Mouse (Mus musculus): Measurements from ENCODE around the gene Cyp2c23. TPM values are rescaled to one million over a fixed set of nuclear protein-coding genes. Genes with fewer than 3 reads are reported as not detected.

Gene Cyp2c23
- total RNA-seq, 1 experiment from 2014 or later, result 1.4 TPM

DNA sequence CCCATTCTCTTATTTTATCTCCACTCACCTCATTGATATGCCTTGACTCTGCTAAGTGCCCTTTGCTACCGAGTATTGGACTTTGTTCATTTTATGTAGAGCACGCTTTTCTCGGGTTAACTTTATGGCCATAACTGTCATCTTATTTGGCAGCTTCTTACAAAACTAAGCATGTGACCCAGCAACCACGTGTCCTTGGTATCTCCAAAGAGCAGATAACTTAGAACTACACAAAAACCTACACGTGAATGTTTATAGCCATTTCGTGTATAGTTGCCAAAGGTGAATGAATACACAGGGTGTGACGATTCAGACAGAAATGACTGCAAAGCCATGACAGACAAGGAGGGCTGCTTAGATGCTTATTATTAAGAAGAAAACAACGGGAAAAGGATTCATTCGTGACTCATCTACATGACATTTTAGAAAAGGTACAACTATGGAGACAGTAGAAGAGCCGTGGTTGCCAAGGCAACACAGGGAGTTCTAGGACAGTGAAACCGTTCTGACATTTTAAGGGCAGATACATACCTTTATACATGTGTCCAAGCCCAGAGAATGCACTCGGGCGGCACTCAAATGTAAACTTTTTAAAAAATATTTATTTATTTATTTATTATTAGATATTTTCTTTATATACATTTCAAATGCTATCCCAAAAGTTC is 4.0 kb downstream of the Cyp2c23 start:
- peak; percentile 28 for DNase-seq

- no peak for DNase-seq
These were observed 5.9 kb downstream of the Cyp2c23 start for GRCm38 (mm10) chr19:44023066-44023465.

DNA sequence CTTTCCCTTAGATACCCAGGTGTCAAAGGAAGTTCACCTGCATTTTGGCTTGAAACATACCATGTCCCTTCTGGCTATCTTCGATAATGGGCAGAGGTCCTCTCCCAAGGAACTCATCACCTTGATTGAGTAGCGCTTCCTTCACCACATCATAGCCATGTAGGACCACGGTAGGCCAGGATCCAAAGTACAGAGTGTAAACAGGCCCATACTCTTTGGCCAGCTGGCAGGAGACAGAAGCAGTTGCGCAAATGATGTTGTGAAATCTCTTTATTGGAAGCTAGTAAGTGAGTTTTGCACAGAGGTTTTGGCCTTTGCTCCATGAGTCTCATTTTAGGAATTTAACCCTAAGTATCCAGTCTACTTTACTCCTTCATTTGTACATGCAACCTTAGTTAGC is 7.5 kb downstream of the Cyp2c23 start:
- DNase-seq, result peak; percentile 21

DNA sequence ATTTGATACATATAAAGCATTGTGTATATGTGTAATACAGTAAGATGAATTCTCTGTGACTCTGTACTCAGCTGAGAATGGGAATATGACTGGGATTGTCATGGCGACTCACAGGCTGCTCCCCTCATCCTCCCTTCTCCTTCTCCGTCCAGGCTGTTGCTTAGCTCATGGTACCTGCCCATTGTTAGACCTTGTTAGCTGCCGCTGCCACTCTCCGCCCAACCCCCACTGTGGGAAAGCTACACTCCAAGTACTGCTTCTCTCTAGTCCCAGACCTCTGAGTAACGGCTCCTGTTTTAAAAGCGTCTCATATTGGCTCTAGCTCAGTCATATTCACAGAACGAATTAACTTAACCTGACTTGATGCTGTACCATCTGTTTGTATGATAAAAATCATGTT is 9.3 kb downstream of the Cyp2c23 start:
- DNase-seq, result no peak

DNA sequence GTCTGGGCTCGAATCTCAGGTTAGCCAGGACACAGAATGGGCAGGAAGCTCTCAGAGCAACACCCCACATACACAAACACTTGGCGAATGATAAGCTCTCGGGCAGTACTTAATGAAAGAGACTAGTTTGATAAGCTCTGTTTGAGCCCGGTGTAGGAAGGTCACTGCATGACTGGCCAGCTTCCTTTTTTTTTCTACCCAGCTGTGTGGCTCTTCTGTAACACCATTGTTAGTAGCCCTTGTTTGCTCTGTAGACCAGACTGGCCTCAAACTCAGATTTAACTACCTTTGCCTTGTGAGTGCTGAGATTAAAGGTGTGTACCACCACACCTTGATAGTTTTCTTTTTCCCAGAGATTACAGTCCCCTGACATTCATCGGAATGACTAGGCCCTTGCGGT is 15.1 kb downstream of the Cyp2c23 start:
- DNase-seq, result no peak

GRCm38 (mm10) chr19:44008784-44009183 is 20.2 kb downstream of the Cyp2c23 start:
- no peak for DNase-seq

- DNase-seq, result no peak
These were observed 21.8 kb downstream of the Cyp2c23 start for GRCm38 (mm10) chr19:44007186-44007585.

- no peak for DNase-seq
These were observed 24.0 kb downstream of the Cyp2c23 start for GRCm38 (mm10) chr19:44005025-44005424.

- DNase-seq, result no peak
These were observed 24.7 kb downstream of the Cyp2c23 start for GRCm38 (mm10) chr19:44004261-44004660.

- DNase-seq, result no peak
These were observed 28.3 kb downstream of the Cyp2c23 start for GRCm38 (mm10) chr19:44000720-44001119.

DNA sequence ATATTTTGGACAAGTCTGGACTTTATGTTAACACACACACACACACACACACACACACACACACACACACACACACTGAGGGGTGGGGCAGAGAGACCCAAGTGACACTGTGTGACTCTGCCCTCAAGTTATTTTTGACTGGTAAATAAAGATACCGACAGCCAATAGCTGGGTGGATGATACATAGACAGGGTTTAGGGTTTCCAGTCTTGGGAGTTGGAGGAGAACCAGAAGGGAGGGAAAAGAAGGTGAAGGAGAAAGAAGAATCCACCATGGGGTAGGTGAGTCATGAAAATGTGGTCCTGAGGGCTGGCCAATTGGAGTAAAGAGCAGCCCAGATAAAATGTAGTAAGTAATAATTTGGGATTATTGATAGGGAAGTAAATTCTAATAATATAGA is 28.9 kb downstream of the Cyp2c23 start:
- DNase-seq, result no peak

DNA sequence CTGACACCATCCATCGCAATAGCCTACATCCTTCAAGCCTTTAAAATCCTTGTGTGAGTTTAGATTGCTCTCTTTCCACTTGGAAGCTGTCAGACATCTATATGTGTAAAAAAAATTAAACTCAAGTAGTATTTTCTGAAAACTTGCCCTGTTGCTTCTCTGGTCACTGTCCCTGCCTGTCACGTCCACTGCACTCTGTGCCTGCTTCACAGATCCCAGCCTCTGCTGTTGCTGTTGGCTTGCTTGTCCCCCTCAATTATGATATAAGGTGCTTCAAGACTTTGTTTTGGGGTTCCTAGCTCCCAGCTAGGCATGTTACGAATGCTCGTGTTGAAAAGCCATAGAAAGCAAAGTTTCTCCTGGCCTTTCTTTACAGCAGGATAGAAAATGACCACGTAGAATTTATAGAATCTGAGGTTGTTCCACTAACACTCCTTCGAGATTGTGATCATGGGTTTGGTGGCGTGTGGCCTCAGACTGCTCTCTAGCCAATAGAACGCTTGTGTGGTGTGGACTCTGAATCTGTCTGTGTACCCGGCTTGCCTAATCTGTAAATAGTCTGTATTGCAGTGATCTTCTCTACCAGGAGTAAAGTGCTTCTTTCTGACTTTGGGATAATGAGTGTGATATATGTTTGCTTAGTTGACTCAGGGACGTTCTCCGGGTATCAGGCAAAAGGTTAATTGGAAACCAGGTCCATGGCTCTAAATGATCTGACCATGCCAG is 30.0 kb downstream of the Cyp2c23 start:
- no peak for DNase-seq

GRCm38 (mm10) chr19:43998101-43998500 is 30.9 kb downstream of the Cyp2c23 start:
- DNase-seq, result no peak

DNA sequence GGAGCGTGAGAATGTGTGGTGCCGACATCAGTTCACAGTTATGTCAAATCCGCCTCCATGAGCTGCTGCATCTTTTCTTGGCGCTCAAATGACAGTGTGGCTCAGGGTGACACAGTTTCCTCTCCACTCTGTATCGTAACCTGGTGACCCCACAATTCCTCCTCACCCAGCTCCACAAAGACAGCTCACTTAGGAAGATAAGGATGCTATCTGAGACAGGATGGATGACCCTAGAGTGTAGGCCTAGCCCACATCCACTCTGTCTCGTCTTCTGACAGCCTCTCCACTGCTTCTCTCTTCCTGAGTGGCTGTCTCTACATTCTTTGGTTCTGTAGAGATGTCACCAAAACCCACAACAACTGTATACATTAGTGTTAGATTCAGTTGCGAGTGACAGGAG is 33.6 kb downstream of the Cyp2c23 start:
- no peak for DNase-seq

GRCm38 (mm10) chr19:43992464-43992863 is 36.5 kb downstream of the Cyp2c23 start:
- DNase-seq, result no peak

DNA sequence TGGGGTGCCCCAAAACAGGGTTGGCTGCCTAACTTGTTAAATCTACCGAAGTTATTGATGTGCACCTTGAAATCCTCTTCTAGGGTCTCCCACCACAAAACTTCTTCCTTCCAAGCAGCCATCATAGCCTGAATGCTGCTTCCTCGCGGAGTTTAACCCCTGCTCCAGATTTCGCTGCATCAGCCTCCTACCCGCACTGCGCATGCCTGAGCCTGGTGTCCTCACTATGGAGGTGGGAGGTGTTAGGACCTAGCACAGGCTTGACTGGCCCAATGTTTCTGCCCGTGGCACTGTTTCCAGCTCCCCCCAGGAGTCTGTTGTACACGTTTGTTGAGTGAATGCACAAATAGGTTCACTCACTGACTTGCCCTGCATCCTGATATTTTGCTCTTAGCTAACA is 38.6 kb downstream of the Cyp2c23 start:
- no peak for DNase-seq

DNA sequence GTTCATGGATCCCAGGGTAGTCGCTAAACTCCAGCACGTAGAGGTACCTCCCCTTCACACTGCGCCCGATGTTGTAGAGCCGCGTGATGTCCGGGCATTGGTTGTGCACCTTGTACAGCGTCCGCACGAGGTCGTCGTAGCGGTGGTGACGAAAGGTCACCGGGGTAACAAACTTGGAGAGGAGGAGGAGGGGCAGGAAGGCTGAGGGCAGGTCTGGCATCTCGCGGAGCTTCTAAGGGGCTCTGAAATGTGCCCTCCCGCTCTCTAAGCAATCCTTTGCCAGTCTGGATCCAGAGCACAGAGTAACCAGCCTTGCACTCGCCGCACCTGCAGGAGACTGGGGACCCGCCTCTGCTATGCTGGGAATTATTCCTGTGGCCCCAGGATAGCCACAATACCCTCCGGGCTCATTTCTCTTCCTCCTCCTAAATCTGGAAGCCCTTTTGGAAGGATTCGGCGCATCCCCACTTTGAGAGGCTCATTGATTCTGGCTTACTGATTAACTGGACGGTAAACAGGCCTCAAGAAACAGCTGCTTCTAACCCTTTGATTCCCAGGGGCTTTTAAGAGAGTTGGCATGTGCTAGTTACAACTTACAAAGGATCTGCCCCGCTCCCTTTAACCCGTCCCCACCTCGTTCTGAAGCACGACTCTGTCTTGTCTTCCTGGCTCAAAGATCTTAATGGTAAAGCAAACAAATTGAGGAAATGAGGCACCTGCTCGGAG is 42.8 kb downstream of the Cyp2c23 start, which contains the start of gene Cpn1:
Gene Cpn1 (minus strand): TSS at position 488 of the 726 bp plus-strand sequence.
- no peak for DNase-seq

- no peak for DNase-seq
These were observed 47.0 kb downstream of the Cyp2c23 start for GRCm38 (mm10) chr19:43981992-43982391.

- DNase-seq, result no peak
These were observed 48.3 kb downstream of the Cyp2c23 start for GRCm38 (mm10) chr19:43980711-43981110.

DNA sequence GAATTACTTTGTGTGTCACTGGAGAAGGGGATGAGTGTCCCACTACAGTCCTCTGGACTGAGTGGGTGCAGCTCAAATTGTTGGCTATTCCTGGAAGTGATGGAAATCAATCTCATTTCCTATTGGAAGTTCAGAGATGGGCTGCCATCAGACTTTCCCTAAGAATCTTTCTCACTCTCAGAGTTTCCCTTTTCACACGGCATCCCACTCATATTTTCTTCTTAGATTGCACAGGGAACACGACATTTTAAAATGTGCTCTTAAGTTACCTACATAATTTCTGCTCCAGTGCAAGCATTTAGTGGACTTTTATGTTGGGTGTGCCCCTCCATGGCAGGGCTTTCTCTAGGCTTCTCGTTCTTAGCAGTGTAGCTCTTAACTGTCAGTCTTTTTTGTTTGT is 51.2 kb downstream of the Cyp2c23 start:
- no peak for DNase-seq

DNA sequence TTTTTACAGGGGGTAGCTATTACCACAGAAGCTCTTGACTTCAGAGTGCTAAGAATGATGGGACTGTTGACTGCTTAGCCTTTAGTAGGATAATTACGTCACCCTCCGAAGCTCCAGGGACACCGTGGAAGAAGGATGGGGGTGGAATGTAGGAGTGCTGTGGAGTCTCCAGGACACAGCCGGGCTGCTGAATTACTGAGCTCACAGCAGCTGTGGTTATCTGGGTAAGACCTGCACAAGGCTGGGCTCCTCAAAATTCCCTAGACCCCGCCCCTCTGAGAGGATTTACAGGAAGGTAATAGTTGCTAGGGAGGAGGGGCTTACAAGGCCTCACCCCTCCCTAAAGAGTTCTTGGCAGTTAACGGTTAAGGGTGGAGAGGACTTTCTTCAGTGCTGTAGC is 52.3 kb downstream of the Cyp2c23 start:
- no peak for DNase-seq

DNA sequence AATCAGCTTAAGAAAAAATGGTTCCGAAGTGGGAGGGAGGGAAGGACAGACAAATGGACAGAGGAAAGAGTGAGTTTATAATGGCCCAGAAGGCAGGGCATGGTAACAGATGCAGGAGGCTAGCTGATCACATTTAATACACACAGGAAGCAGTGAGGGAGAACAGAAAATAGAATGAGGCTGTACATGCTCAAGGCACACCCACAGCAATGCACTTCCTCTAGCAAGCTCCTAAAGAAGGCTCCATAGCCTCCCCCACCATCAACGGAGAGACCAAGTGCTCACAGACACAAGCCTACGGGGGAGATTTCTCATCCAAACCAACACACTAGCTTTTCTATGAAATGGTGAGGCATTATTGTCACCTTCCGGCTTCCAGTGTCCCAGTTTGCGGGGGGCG is 54.8 kb downstream of the Cyp2c23 start:
- DNase-seq, result no peak

DNA sequence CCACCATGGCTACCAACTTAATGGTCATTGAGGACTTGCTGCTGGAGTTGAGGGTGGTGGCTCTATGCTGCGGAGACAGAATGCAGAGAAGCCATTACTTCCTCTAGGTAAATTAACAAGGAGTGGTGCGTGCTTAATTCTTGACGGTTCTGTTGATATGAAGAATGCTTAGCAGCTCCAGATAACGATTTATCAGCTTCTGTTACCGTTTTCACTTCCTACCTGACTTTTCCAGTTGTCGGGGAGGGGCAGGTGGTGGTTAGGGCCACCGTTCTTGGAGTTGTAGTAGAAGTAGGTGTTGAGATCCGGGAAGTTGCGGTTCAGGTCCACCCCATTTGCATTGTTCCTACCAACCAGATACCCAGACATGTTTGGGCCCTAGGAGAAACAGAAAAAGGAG is 55.3 kb downstream of the Cyp2c23 start:
- DNase-seq, result no peak

All from adrenal gland, postnatal 25 days (tissue).